Comparison of ENCODE assay signal across 26 mouse cellular contexts in genomic region chrX:130876120-130876519, GRCm38 (mm10).
"Had no signal": no experiment of that assay in that cellular context is flagged by ENCODE, and none has a peak within 500 bp of the region (broad histone marks: within the 10 kb centered on the region; RNA-seq: fewer than 3 reads in every experiment).

No protein-coding gene starts in this region.

- H3K4me1 ChIP-seq: embryonic facial prominence, embryonic 10.5 days; embryonic facial prominence, embryonic 12.5 days; embryonic facial prominence, embryonic 13.5 days; embryonic facial prominence, embryonic 15.5 days; forebrain, embryonic 10.5 days; forebrain, embryonic 12.5 days; forebrain, embryonic 13.5 days; forebrain, embryonic 15.5 days had no signal

- H3K9me3 ChIP-seq: embryonic facial prominence, embryonic 10.5 days; embryonic facial prominence, embryonic 12.5 days; embryonic facial prominence, embryonic 13.5 days; embryonic facial prominence, embryonic 15.5 days; forebrain, embryonic 10.5 days; forebrain, embryonic 12.5 days; forebrain, embryonic 13.5 days; forebrain, embryonic 15.5 days had no signal

- H3K36me3 ChIP-seq: embryonic facial prominence, embryonic 10.5 days; embryonic facial prominence, embryonic 12.5 days; embryonic facial prominence, embryonic 13.5 days; embryonic facial prominence, embryonic 15.5 days; forebrain, embryonic 10.5 days; forebrain, embryonic 12.5 days; forebrain, embryonic 15.5 days had no signal

- ATAC-seq: forebrain, embryonic 13.5 days; forebrain, embryonic 14.5 days; forebrain, embryonic 15.5 days; forebrain, embryonic 16.5 days; forebrain, postnatal 0 days had no signal

- H3K27me3 ChIP-seq: embryonic facial prominence, embryonic 12.5 days; embryonic facial prominence, embryonic 13.5 days; embryonic facial prominence, embryonic 15.5 days; forebrain, embryonic 12.5 days; forebrain, embryonic 13.5 days; forebrain, embryonic 15.5 days had no signal

- H3K27ac ChIP-seq: embryonic facial prominence, embryonic 10.5 days; embryonic facial prominence, embryonic 12.5 days; embryonic facial prominence, embryonic 13.5 days; embryonic facial prominence, embryonic 15.5 days; forebrain, embryonic 10.5 days; forebrain, embryonic 12.5 days; forebrain, embryonic 13.5 days; forebrain, embryonic 15.5 days; gastrocnemius, adult 2 months; heart, adult 2 months had no signal

- DNase-seq: cerebellum, adult 9-11 months; cerebellum, postnatal 10 days; cerebellum, postnatal 14 days; cerebellum, postnatal 25 days; cerebellum, postnatal 36 days; embryo, embryonic 11 days; forebrain, postnatal 0 days; gastrocnemius, adult 2 months; gastrocnemius, postnatal 10 days; gastrocnemius, postnatal 14 days; gastrocnemius, postnatal 25 days; gastrocnemius, postnatal 36 days; heart, adult 11 months; heart, adult 18-20 months; heart, adult 2 months had no signal

- H3K9ac ChIP-seq: embryonic facial prominence, embryonic 12.5 days; embryonic facial prominence, embryonic 13.5 days; embryonic facial prominence, embryonic 15.5 days; forebrain, embryonic 12.5 days; forebrain, embryonic 13.5 days; forebrain, embryonic 15.5 days; forebrain, postnatal 0 days had no signal

- H3K4me3 ChIP-seq: embryonic facial prominence, embryonic 10.5 days; embryonic facial prominence, embryonic 12.5 days; embryonic facial prominence, embryonic 13.5 days; embryonic facial prominence, embryonic 15.5 days; erythroblast, embryonic 14.5 days; forebrain, embryonic 10.5 days; forebrain, embryonic 12.5 days; forebrain, embryonic 13.5 days; forebrain, embryonic 15.5 days; gastrocnemius, adult 2 months; heart, adult 2 months had no signal
